Mouse (Mus musculus) intestine, embryonic 14.5 days (tissue): ENCODE results near the gene Olfr1377. TPM values are rescaled to one million over a fixed set of nuclear protein-coding genes. Genes with fewer than 3 reads are reported as not detected.
"Not testable (repeated sequence)": the region's sequence is repeated elsewhere in the genome, so short reads cannot be mapped to it uniquely, and the experiment has no call there.

Experiments
- ATAC-seq: fragments of 200-750 bp; cut with Nextera tagmentation; replicated peaks from 2 replicates; pipeline ENCODE4 v1.8.0; 2017; ENCODE audit warnings: low read depth, moderate number of reproducible peaks, moderate TSS enrichment, moderate library complexity; ENCODE audit not compliant: low FRiP score, low TSS enrichment
- DNase-seq: peaks from one replicate; pipeline ENCODE4 v3.0.0-alpha.2; 2018; ENCODE audit warnings: low spot score
- H3K27ac ChIP-seq: fragments of 300-500 bp; sonication (generic); 2 replicates; pipeline ENCODE4 v1.5.1; 2014; ENCODE audit warnings: low read depth, mild to moderate bottlenecking, control low read depth
- H3K27me3 ChIP-seq: fragments of 300-500 bp; sonication (generic); replicated peaks from 2 replicates; pipeline ENCODE4 v1.6.1; 2014; ENCODE audit warnings: low read length, control low read depth; ENCODE audit not compliant: control insufficient read depth, insufficient read depth
- H3K36me3 ChIP-seq: fragments of 300-500 bp; sonication (generic); 2 replicates; pipeline ENCODE4 v1.6.1; 2014; ENCODE audit warnings: low read length, control low read depth; ENCODE audit not compliant: control insufficient read depth, insufficient read depth
- H3K4me1 ChIP-seq: fragments of 300-500 bp; sonication (generic); replicated peaks from 2 replicates; pipeline ENCODE4 v1.6.1; 2014; ENCODE audit warnings: low read length, control low read depth, mixed read lengths; ENCODE audit not compliant: control insufficient read depth, insufficient read depth
- H3K4me2 ChIP-seq: fragments of 300-500 bp; sonication (generic); 2 replicates; pipeline ENCODE4 v1.6.1; 2014; ENCODE audit warnings: low read length
- H3K4me3 ChIP-seq: fragments of 300-500 bp; sonication (generic); 2 replicates; pipeline ENCODE4 v1.5.1; 2014; ENCODE audit warnings: low read depth, low read length, control low read depth, mixed read lengths
- H3K9ac ChIP-seq: fragments of 300-500 bp; sonication (generic); 2 replicates; pipeline ENCODE4 v1.6.1; 2014; ENCODE audit warnings: mild to moderate bottlenecking, low read length
- H3K9me3 ChIP-seq: fragments of 300-500 bp; sonication (generic); 2 replicates; pipeline ENCODE4 v1.6.1; 2016; ENCODE audit warnings: low read length, control low read depth; ENCODE audit not compliant: control insufficient read depth
- WGBS: fragments of 180-500 bp; shearing (Covaris S2); extraction: QIAGEN DNeasy Blood & Tissue Kit; methylation state at CpG from one replicate; pipeline ENCODE4 v1.1.7; 2014; 5-methylcytosine and 5-hydroxymethylcytosine counted together
- polyA plus RNA-seq: library from polyadenylated mRNA; unstranded; fragments of >200 nt; fragmentation: Nextera tagmentation; extraction: Ambion mirVana; gene quantifications from 2 replicates; pipeline ENCODE4 v1.2.1, GENCODE M21; 2014

The Olfr1377 gene
- polyA plus RNA-seq, 1 experiment from 2014 or later, result not detected

GRCm38 (mm10) chr11:50966230-50966629 lies 15.5 kb upstream of the Olfr1377 start, which contains the start of gene Olfr1378:
Gene Olfr1378, plus strand, starts transcription at chr11:50966530.
- Histone ChIP-seq H3K27ac (no peak within 1 kb of the TSS), H3K9ac (no peak within 1 kb of the TSS), H3K9me3 (no peaks in the 10 kb centered on the region), H3K36me3 (no peaks in the 10 kb centered on the region), H3K27me3 (no peaks in the 10 kb centered on the region), H3K4me1 (no peaks in the 10 kb centered on the region), H3K4me3 (no peak within 1 kb of the TSS), H3K4me2 (no peak within 1 kb of the TSS)
- 89% methylated on average over 11 of the region's 11 CpGs for WGBS
- ATAC-seq (no peak), DNase-seq (peak; percentile 13)

GRCm38 (mm10) chr11:50977216-50977615 lies 4.6 kb upstream of the Olfr1377 start:
- Histone ChIP-seq H3K4me2 (no peak overlapping the region), H3K27ac (no peak overlapping the region), H3K36me3 (no peaks in the 10 kb centered on the region), H3K9ac (no peak overlapping the region), H3K9me3 (no peaks in the 10 kb centered on the region), H3K4me3 (no peak overlapping the region), H3K27me3 (no peaks in the 10 kb centered on the region), H3K4me1 (no peaks in the 10 kb centered on the region)
- 75% methylated on average over 4 of the region's 4 CpGs for WGBS
- ATAC-seq (no peak), DNase-seq (no peak)

- Histone ChIP-seq H3K27me3 (no peaks in the 10 kb centered on the region), H3K27ac (no peak within 1 kb of the TSS), H3K36me3 (no peaks in the 10 kb centered on the region), H3K9ac (no peak within 1 kb of the TSS), H3K9me3 (no peaks in the 10 kb centered on the region), H3K4me3 (no peak within 1 kb of the TSS), H3K4me2 (no peak within 1 kb of the TSS), H3K4me1 (no peaks in the 10 kb centered on the region)
- ATAC-seq (no peak), DNase-seq (no peak)
- 64% methylated on average over 5 of the region's 5 CpGs for WGBS
Observed at GRCm38 (mm10) chr11:51003296-51003695, 21.5 kb downstream of the Olfr1377 start, which contains the start of gene Olfr51. Gene Olfr51, plus strand, starts transcription at chr11:51003596.

DNA sequence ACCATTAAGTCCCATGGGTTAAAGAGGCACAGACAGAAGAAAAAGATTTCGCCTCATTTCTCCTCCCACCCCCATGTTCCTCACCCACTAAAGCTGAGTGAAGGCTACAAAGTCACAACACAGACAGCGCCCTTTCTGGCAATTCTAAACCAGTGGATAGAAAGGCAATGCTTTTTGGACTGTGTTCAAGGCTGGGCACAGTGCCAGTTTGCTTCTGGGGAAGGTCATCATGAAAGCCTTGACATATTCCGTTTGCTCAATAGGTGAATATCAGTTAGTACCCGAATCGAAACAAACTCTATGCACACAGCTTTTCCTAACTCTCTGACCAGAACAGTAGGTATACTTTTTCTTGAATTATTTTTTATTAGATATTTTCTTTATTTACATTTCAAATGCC lies 30.1 kb downstream of the Olfr1377 start:
- DNase-seq (no peak), ATAC-seq (no peak)
- Histone ChIP-seq H3K9ac (no peak overlapping the region), H3K4me2 (no peak overlapping the region), H3K4me1 (no peaks in the 10 kb centered on the region), H3K27me3 (no peaks in the 10 kb centered on the region), H3K9me3 (no peaks in the 10 kb centered on the region), H3K36me3 (no peaks in the 10 kb centered on the region), H3K27ac (no peak overlapping the region), H3K4me3 (no peak overlapping the region)
- WGBS, result 61% methylated on average over 5 of the region's 5 CpGs

DNA sequence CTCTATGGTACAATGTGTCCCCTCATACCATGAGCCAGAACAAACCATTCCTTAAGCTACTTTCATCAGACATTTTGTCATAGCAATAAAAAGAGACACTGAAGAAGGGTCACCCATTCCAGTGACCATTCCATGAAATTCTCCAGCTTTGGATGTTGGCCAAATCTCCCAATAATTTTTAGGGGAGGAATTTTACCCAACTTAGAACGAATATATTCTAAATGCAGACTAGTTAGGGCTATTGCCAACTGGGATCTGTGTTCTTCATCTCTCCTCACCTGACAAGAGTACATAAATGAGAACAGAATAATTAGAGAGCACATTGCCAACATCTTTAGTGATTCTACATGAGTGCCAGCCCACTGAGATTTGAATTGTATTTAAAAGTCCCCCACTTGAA lies 32.2 kb downstream of the Olfr1377 start, which contains the start of gene Olfr54:
TSS of gene Olfr54 (plus strand) at position 301 of the 400 bp plus-strand sequence.
- Histone ChIP-seq H3K9me3 (no peaks in the 10 kb centered on the region), H3K36me3 (no peaks in the 10 kb centered on the region), H3K27me3 (no peaks in the 10 kb centered on the region), H3K4me2 (no peak within 1 kb of the TSS), H3K9ac (no peak within 1 kb of the TSS), H3K4me3 (no peak within 1 kb of the TSS), H3K4me1 (no peaks in the 10 kb centered on the region), H3K27ac (no peak within 1 kb of the TSS)
- no peak for DNase-seq
- WGBS, result 69% methylated on average over 1 of the region's 1 CpGs
- no peak for ATAC-seq

DNA sequence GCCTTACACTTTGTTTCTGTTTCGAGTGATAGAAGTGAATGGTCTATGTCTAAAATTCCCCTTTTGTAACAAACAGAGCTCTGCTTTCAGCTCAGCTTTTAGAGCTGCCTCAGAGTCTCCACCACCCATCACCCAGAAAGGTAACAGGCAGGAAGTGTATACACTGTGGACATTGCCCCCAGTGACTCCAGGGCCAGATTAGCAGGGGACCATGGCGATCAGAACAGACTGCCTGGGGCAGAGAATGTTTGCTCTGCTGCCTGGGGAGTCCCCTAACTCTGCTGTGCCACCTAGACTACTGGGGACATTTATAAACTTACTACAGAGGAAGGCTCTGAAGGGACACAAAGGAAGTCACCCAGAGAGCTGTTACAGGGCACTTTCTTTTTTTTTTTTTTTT lies 34.6 kb downstream of the Olfr1377 start:
- Histone ChIP-seq H3K27ac (no peak overlapping the region), H3K9me3 (no peaks in the 10 kb centered on the region), H3K27me3 (no peaks in the 10 kb centered on the region), H3K36me3 (no peaks in the 10 kb centered on the region), H3K4me1 (no peaks in the 10 kb centered on the region), H3K4me3 (no peak overlapping the region), H3K4me2 (no peak overlapping the region), H3K9ac (no peak overlapping the region)
- DNase-seq (no peak), ATAC-seq (no peak)
- WGBS, result 45% methylated on average over 2 of the region's 2 CpGs

- H3K4me3 ChIP-seq, result not testable (repeated sequence)
Observed at GRCm38 (mm10) chr11:51026811-51027210, 45.0 kb downstream of the Olfr1377 start.

DNA sequence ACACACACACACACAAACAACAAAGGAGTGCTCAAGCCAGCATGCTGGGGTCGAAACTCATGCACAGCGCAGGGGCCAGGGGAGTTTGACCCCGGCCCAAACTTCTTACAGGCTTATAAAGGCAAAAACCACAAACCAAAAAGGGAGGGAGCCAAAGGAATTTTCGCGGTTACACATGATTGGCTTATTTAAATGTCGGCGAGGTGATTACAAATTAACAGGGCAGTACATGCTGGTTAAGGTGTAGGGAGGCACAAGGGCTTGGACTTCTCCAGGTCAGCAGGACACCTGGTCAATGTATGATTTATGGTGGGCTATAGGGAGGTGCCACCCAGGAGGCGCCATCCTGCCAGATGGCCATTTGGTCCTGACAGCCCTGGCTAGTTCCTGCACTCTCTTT lies 47.6 kb downstream of the Olfr1377 start:
- H3K4me3 ChIP-seq, H3K36me3 ChIP-seq, H3K27me3 ChIP-seq, H3K9ac ChIP-seq, H3K4me2 ChIP-seq, H3K27ac ChIP-seq, H3K9me3 ChIP-seq, DNase-seq, ATAC-seq, H3K4me1 ChIP-seq: not testable (repeated sequence)
- 55% methylated on average over 8 of the region's 8 CpGs for WGBS

More at GRCm38 (mm10) chr11:51026811-51027210, 45.0 kb downstream of the Olfr1377 start:
- H3K27ac ChIP-seq, H3K4me1 ChIP-seq, DNase-seq, H3K27me3 ChIP-seq, ATAC-seq, H3K36me3 ChIP-seq, H3K9me3 ChIP-seq, H3K4me2 ChIP-seq, H3K9ac ChIP-seq: not testable (repeated sequence)
- WGBS, result 89% methylated on average over 11 of the region's 11 CpGs

- DNase-seq, result no peak
- H3K27me3 ChIP-seq, result no peaks in the 10 kb centered on the region
- 66% methylated on average over 2 of the region's 2 CpGs for WGBS
Observed at GRCm38 (mm10) chr11:51030225-51030624, 48.5 kb downstream of the Olfr1377 start.

More at GRCm38 (mm10) chr11:51030225-51030624, 48.5 kb downstream of the Olfr1377 start:
- Histone ChIP-seq H3K4me1 (no peaks in the 10 kb centered on the region), H3K27ac (no peak overlapping the region), H3K4me2 (no peak overlapping the region), H3K36me3 (no peaks in the 10 kb centered on the region), H3K9ac (no peak overlapping the region), H3K4me3 (no peak overlapping the region), H3K9me3 (no peaks in the 10 kb centered on the region)
- ATAC-seq, result no peak
